Mouse (Mus musculus): ENCODE results near the gene Hist1h2ao. TPM values are rescaled to one million over a fixed set of nuclear protein-coding genes. Genes with fewer than 3 reads are reported as not detected.
"Not testable (repeated sequence)": the region's sequence is repeated elsewhere in the genome, so short reads cannot be mapped to it uniquely, and the experiment has no call there.

Hist1h2ao gene
- total and polyA plus RNA-seq, 3 experiments = 1,152 TPM; not detected in 2

GRCm38 (mm10) chr13:21795584-21795983 lies 14.7 kb upstream of the Hist1h2ao start:
- H3K9me3 ChIP-seq (replicated peaks; ENCODE audit: insufficient read depth, low read length) = no peaks in the 10 kb centered on the region
- no peak overlapping the region for H3K27ac ChIP-seq (ENCODE audit: control insufficient read depth, low read depth, low read length)
- H3K36me3 ChIP-seq (ENCODE audit: control insufficient read depth in 1 of 2, insufficient read depth in 2 of 2, low read length in 2 of 2) = peaks cover 0 to 2% of the 10 kb centered on the region in 2 experiments; a peak in 2 of 4 replicates
- no peaks in the 10 kb centered on the region for H3K79me2 ChIP-seq (ENCODE audit: control insufficient read depth, insufficient read depth, low read length, poor library complexity)
- H3K27me3 ChIP-seq (ENCODE audit: control insufficient read depth in 1 of 2, insufficient read depth in 2 of 2, low read length in 2 of 2) = no peaks in the 10 kb centered on the region
- H3K4me1 ChIP-seq (ENCODE audit: control insufficient read depth in 1 of 2, insufficient read depth in 2 of 2, low read length in 2 of 2) = peaks cover 0 to 6% of the 10 kb centered on the region in 2 experiments; a peak in 3 of 4 replicates
- DNase-seq (ENCODE audit: low read depth, low spot score) = no peak
- H3K9ac ChIP-seq (ENCODE audit: control insufficient read depth, low read depth, low read length, poor library complexity, severe bottlenecking) = no peak overlapping the region
- no peak overlapping the region for H3K4me3 ChIP-seq (ENCODE audit: control insufficient read depth in 1 of 2, insufficient read depth in 1 of 2, low read depth in 2 of 2, low read length in 2 of 2)
- TF ChIP-seq BHLHE40 (IDR thresholded peaks at IDR 0.05; ENCODE audit: borderline replicate concordance, low read depth, low read length) (no peak), E2F4 (IDR thresholded peaks at IDR 0.05; ENCODE audit: borderline replicate concordance, low read depth, low read length) (no peak), TBP (IDR thresholded peaks at IDR 0.05; ENCODE audit: low read depth, low read length) (peak; percentile 91)

- not testable (repeated sequence) for H3K9ac ChIP-seq (ENCODE audit: control insufficient read depth, low read depth, low read length, poor library complexity, severe bottlenecking); H3K27ac ChIP-seq (ENCODE audit: control insufficient read depth, low read depth, low read length); H3K36me3 ChIP-seq (ENCODE audit: control insufficient read depth in 1 of 2, insufficient read depth in 2 of 2, low read length in 2 of 2); H3K79me2 ChIP-seq (ENCODE audit: control insufficient read depth, insufficient read depth, low read length, poor library complexity); H3K4me3 ChIP-seq (ENCODE audit: control insufficient read depth in 1 of 2, insufficient read depth in 1 of 2, low read depth in 2 of 2, low read length in 2 of 2); H3K4me1 ChIP-seq (ENCODE audit: control insufficient read depth in 1 of 2, insufficient read depth in 2 of 2, low read length in 2 of 2); H3K9me3 ChIP-seq (replicated peaks; ENCODE audit: insufficient read depth, low read length); DNase-seq (ENCODE audit: low read depth, low spot score); H3K27me3 ChIP-seq (ENCODE audit: control insufficient read depth in 1 of 2, insufficient read depth in 2 of 2, low read length in 2 of 2)
Measured at GRCm38 (mm10) chr13:21797163-21797562, 13.1 kb upstream of the Hist1h2ao start.

- H3K4me1 ChIP-seq (ENCODE audit: control insufficient read depth in 1 of 2, insufficient read depth in 2 of 2, low read length in 2 of 2); H3K36me3 ChIP-seq (ENCODE audit: control insufficient read depth in 1 of 2, insufficient read depth in 2 of 2, low read length in 2 of 2); H3K27ac ChIP-seq (ENCODE audit: control insufficient read depth, low read depth, low read length); H3K79me2 ChIP-seq (ENCODE audit: control insufficient read depth, insufficient read depth, low read length, poor library complexity); H3K9me3 ChIP-seq (replicated peaks; ENCODE audit: insufficient read depth, low read length); H3K27me3 ChIP-seq (ENCODE audit: control insufficient read depth in 1 of 2, insufficient read depth in 2 of 2, low read length in 2 of 2); H3K9ac ChIP-seq (ENCODE audit: control insufficient read depth, low read depth, low read length, poor library complexity, severe bottlenecking); H3K4me3 ChIP-seq (ENCODE audit: control insufficient read depth in 1 of 2, insufficient read depth in 1 of 2, low read depth in 2 of 2, low read length in 2 of 2); DNase-seq (ENCODE audit: low read depth, low spot score): not testable (repeated sequence)
Measured at GRCm38 (mm10) chr13:21803058-21803457, 7.2 kb upstream of the Hist1h2ao start.

- not testable (repeated sequence) for H3K36me3 ChIP-seq (ENCODE audit: control insufficient read depth in 1 of 2, insufficient read depth in 2 of 2, low read length in 2 of 2); H3K27me3 ChIP-seq (ENCODE audit: control insufficient read depth in 1 of 2, insufficient read depth in 2 of 2, low read length in 2 of 2); H3K4me3 ChIP-seq (ENCODE audit: control insufficient read depth in 1 of 2, insufficient read depth in 1 of 2, low read depth in 2 of 2, low read length in 2 of 2); H3K4me1 ChIP-seq (ENCODE audit: control insufficient read depth in 1 of 2, insufficient read depth in 2 of 2, low read length in 2 of 2); H3K9ac ChIP-seq (ENCODE audit: control insufficient read depth, low read depth, low read length, poor library complexity, severe bottlenecking); DNase-seq (ENCODE audit: low read depth, low spot score); H3K79me2 ChIP-seq (ENCODE audit: control insufficient read depth, insufficient read depth, low read length, poor library complexity); H3K27ac ChIP-seq (ENCODE audit: control insufficient read depth, low read depth, low read length); H3K9me3 ChIP-seq (replicated peaks; ENCODE audit: insufficient read depth, low read length)
Measured at GRCm38 (mm10) chr13:21811074-21811473, 809 bp downstream of the Hist1h2ao start.

GRCm38 (mm10) chr13:21811539-21811938 lies 1.3 kb downstream of the Hist1h2ao start, which contains the start of gene Hist1h4m:
TSS of gene Hist1h4m (plus strand) at chr13:21811746.
- not testable (repeated sequence) for H3K4me3 ChIP-seq (ENCODE audit: control insufficient read depth in 1 of 2, insufficient read depth in 1 of 2, low read depth in 2 of 2, low read length in 2 of 2); H3K79me2 ChIP-seq (ENCODE audit: control insufficient read depth, insufficient read depth, low read length, poor library complexity); H3K36me3 ChIP-seq (ENCODE audit: control insufficient read depth in 1 of 2, insufficient read depth in 2 of 2, low read length in 2 of 2); DNase-seq (ENCODE audit: low read depth, low spot score); H3K4me1 ChIP-seq (ENCODE audit: control insufficient read depth in 1 of 2, insufficient read depth in 2 of 2, low read length in 2 of 2); H3K27me3 ChIP-seq (ENCODE audit: control insufficient read depth in 1 of 2, insufficient read depth in 2 of 2, low read length in 2 of 2); H3K9me3 ChIP-seq (replicated peaks; ENCODE audit: insufficient read depth, low read length)
- H3K27ac ChIP-seq (ENCODE audit: control insufficient read depth, low read depth, low read length) = peak within 1 kb of the TSS; percentile 69
- 0 out of 2 replicates have a peak within 1 kb of the TSS, but pooled peaks have one; percentile 29 for H3K9ac ChIP-seq (ENCODE audit: control insufficient read depth, low read depth, low read length, poor library complexity, severe bottlenecking)
